In genomic region chr1:132741175-132741997, GRCm38 (mm10) we compare ENCODE assay signal across 8 mouse cellular contexts. TPM values are rescaled to one million over a fixed set of nuclear protein-coding genes. Genes with fewer than 3 reads are reported as not detected.
DNase-seq lines count a peak whose midpoint lies in the region; ATAC-seq and TF ChIP-seq lines count a peak whose summit lies in the region.

Gene Nfasc, minus strand, starts transcription at chr1:132741797.

- WGBS in forebrain, postnatal 0 days, result 4% methylated on average over 50 of the region's 51 CpGs
- 5% methylated on average over 50 of the region's 51 CpGs for WGBS in lung, embryonic 16.5 days

- peak within 1 kb of the TSS; percentile 72 for H3K4me3 ChIP-seq in forebrain, postnatal 0 days (ENCODE audit: low read depth, low read length)
- peak within 1 kb of the TSS; percentile 32 for H3K4me3 ChIP-seq in lung, embryonic 16.5 days (ENCODE audit: low read length)

- H3K27ac ChIP-seq in forebrain, postnatal 0 days (ENCODE audit: low read depth, low read length), result peak within 1 kb of the TSS; percentile 89
- no peak within 1 kb of the TSS for H3K27ac ChIP-seq in lung, embryonic 16.5 days (ENCODE audit: low read length)

- TF ChIP-seq CTCF in forebrain, postnatal 0 days (IDR thresholded peaks at IDR 0.05; ENCODE audit: low read depth), result peak; percentile 64

- H3K36me3 ChIP-seq in forebrain, postnatal 0 days (ENCODE audit: insufficient read depth), result no peaks in the 10 kb centered on the region
- H3K36me3 ChIP-seq in lung, embryonic 16.5 days (ENCODE audit: control insufficient read depth, insufficient read depth, low read length), result no peaks in the 10 kb centered on the region

- intact Hi-C loops in heart, postnatal 36 days (cut with DNase I), result loop anchor here (10.0 kb wide), 1 partner anchor 217 kb away; no protein-coding TSS in a partner anchor

- peak; percentile 75 for DNase-seq in R1 (ENCODE audit: low read depth, low spot score)
- DNase-seq in cerebellum, adult 8-10 months, result peak; percentile 95
- DNase-seq in forebrain, postnatal 0 days, result peak; percentile 93
- peak; percentile 18 to 45 for DNase-seq in heart, postnatal 36 days
- peak; percentile 63 for DNase-seq in layer of hippocampus, adult 9-10 months (ENCODE audit: low spot score)
- DNase-seq in retina, postnatal 1 day, result peak; percentile 91
- DNase-seq in natural killer cell, adult 2 months (ENCODE audit: low spot score in 2 of 2), result no peak

- H3K4me1 ChIP-seq in forebrain, postnatal 0 days (ENCODE audit: insufficient read depth), result peaks cover 18% of the 10 kb centered on the region
- H3K4me1 ChIP-seq in lung, embryonic 16.5 days (replicated peaks; ENCODE audit: control insufficient read depth, insufficient read depth, low read length), result no peaks in the 10 kb centered on the region; the same call in 1 of the 2 replicates

- H3K4me2 ChIP-seq in forebrain, postnatal 0 days (ENCODE audit: low read depth), result peak within 1 kb of the TSS; percentile 83
- peak within 1 kb of the TSS; percentile 53 for H3K4me2 ChIP-seq in lung, embryonic 16.5 days (ENCODE audit: low read depth, low read length)

- ATAC-seq in forebrain, postnatal 0 days, result peak; percentile 84
- peak; percentile 60 for ATAC-seq in lung, embryonic 16.5 days (ENCODE audit: low read depth)

- H3K9me3 ChIP-seq in forebrain, postnatal 0 days (ENCODE audit: low read length), result no peaks in the 10 kb centered on the region
- no peaks in the 10 kb centered on the region for H3K9me3 ChIP-seq in lung, embryonic 16.5 days (ENCODE audit: control insufficient read depth, low read length)

- H3K9ac ChIP-seq in forebrain, postnatal 0 days, result peak within 1 kb of the TSS; percentile 73
- no peak within 1 kb of the TSS; the same call in 1 of the 2 replicates for H3K9ac ChIP-seq in lung, embryonic 16.5 days (ENCODE audit: low read length)

- H3K27me3 ChIP-seq in forebrain, postnatal 0 days (ENCODE audit: insufficient read depth, low read length), result no peaks in the 10 kb centered on the region
- peaks cover 27% of the 10 kb centered on the region for H3K27me3 ChIP-seq in lung, embryonic 16.5 days (ENCODE audit: control insufficient read depth, insufficient read depth, low read depth, low read length)

RNA-seq across cellular contexts. Expression of gene Nfasc, which starts in this region (rescaled TPM):
- 42.2 and 55.2 TPM in 2 replicates for total RNA-seq in forebrain, postnatal 0 days (2014; rRNA removed)
- polyA plus RNA-seq in forebrain, postnatal 0 days (2015; fragmentation: Nextera tagmentation; extraction: Ambion mirVana), result 21.4 and 32.7 TPM in 2 replicates
- total RNA-seq in heart, postnatal 36 days (2021), result under 1 TPM; 0.19 to 0.33 TPM
- 0.18 TPM in 2 replicates for polyA plus RNA-seq in lung, embryonic 16.5 days (2015; fragmentation: Nextera tagmentation; extraction: Ambion mirVana)

Comparison
In these comparisons a context has a peak if more than half of its experiments do, and no peak if none do; other contexts are left out.
1. RNA of gene Nfasc (total RNA-seq): 42.2 to 55.2 TPM in forebrain, postnatal 0 days; 0.19 to 0.33 TPM in heart, postnatal 36 days; every median in the first group is over 10 times any median in the second.
2. RNA of gene Nfasc (polyA plus RNA-seq): 21.4 to 32.7 TPM in forebrain, postnatal 0 days; 0.18 TPM in lung, embryonic 16.5 days; every median in the first group is over 10 times any median in the second.
3. Peak in DNase-seq in heart, postnatal 36 days; RNA of the gene not detected or under 1 TPM.
4. Peak in ATAC-seq, H3K4me3 ChIP-seq and H3K4me2 ChIP-seq in lung, embryonic 16.5 days; RNA of the gene not detected or under 1 TPM.
5. DNase-seq: peak in R1 (single experiment), cerebellum, adult 8-10 months (single experiment), forebrain, postnatal 0 days (single experiment), layer of hippocampus, adult 9-10 months (single experiment) and retina, postnatal 1 day (single experiment); none in natural killer cell, adult 2 months (0 of 2).